Mouse (Mus musculus) kidney, embryonic 15.5 days (tissue): ENCODE measurements at regions not wholly inside any gene's neighbourhood (a gene's known extent, or its start where the extent isn't known, plus 50 kb on each side); places are given as distances from the start of the nearest gene placed in this dataset.

Source experiments
- ATAC-seq: fragments of 200-750 bp; cut with Nextera tagmentation; replicated peaks from 2 replicates; pipeline ENCODE4 v1.8.0; 2017; ENCODE audit warnings: moderate TSS enrichment; ENCODE audit not compliant: low FRiP score
- H3K27ac ChIP-seq: fragments of 300-500 bp; sonication (generic); 2 replicates; pipeline ENCODE4 v1.5.1; 2015; ENCODE audit warnings: mild to moderate bottlenecking, inconsistent platforms
- H3K27me3 ChIP-seq: fragments of 300-500 bp; sonication (generic); 2 replicates; pipeline ENCODE4 v1.6.1; 2015; ENCODE audit warnings: inconsistent platforms
- H3K36me3 ChIP-seq: fragments of 300-500 bp; sonication (generic); 2 replicates; pipeline ENCODE4 v1.6.1; 2015; ENCODE audit warnings: inconsistent platforms
- H3K4me1 ChIP-seq: fragments of 300-500 bp; sonication (generic); 2 replicates; pipeline ENCODE4 v1.6.1; 2015; ENCODE audit warnings: inconsistent platforms
- H3K4me2 ChIP-seq: fragments of 300-500 bp; sonication (generic); 2 replicates; pipeline ENCODE4 v1.6.1; 2015; ENCODE audit warnings: moderate library complexity, mild to moderate bottlenecking, inconsistent platforms
- H3K4me3 ChIP-seq: fragments of 300-500 bp; sonication (generic); replicated peaks from 2 replicates; pipeline ENCODE4 v1.5.1; 2015; ENCODE audit warnings: mild to moderate bottlenecking, inconsistent platforms
- H3K9ac ChIP-seq: fragments of 300-500 bp; sonication (generic); 2 replicates; pipeline ENCODE4 v1.6.1; 2015; ENCODE audit warnings: mild to moderate bottlenecking, inconsistent platforms
- H3K9me3 ChIP-seq: fragments of 300-500 bp; sonication (generic); replicated peaks from 2 replicates; pipeline ENCODE4 v1.6.1; 2016; ENCODE audit warnings: inconsistent platforms
- WGBS: fragments of 180-500 bp; shearing (Covaris S2); methylation state at CpG from one replicate; pipeline ENCODE4 v1.1.7; 2015; ENCODE audit warnings: mixed read lengths; 5-methylcytosine and 5-hydroxymethylcytosine counted together

GRCm38 (mm10) chr3:58315236-58315635, 99.3 kb upstream of the Tsc22d2 start:
- WGBS, result 87% methylated on average over 6 of the region's 6 CpGs

GRCm38 (mm10) chr3:58317240-58317639, 97.3 kb upstream of the Tsc22d2 start:
- H3K36me3 ChIP-seq, result no peaks in the 10 kb centered on the region
- no peaks in the 10 kb centered on the region for H3K27me3 ChIP-seq
- no peaks in the 10 kb centered on the region for H3K9me3 ChIP-seq
- 68% methylated on average over 2 of the region's 2 CpGs for WGBS
- no peaks in the 10 kb centered on the region for H3K4me1 ChIP-seq
- no peak overlapping the region for H3K9ac ChIP-seq
- no peak for ATAC-seq
- H3K4me3 ChIP-seq, result no peak overlapping the region
- no peak overlapping the region for H3K4me2 ChIP-seq
- H3K27ac ChIP-seq, result no peak overlapping the region

More at GRCm38 (mm10) chr3:58315236-58315635, 99.3 kb upstream of the Tsc22d2 start:
- Histone ChIP-seq H3K27ac (no peak overlapping the region), H3K4me3 (no peak overlapping the region), H3K36me3 (no peaks in the 10 kb centered on the region), H3K9me3 (no peaks in the 10 kb centered on the region), H3K4me1 (no peaks in the 10 kb centered on the region), H3K27me3 (no peaks in the 10 kb centered on the region), H3K9ac (no peak overlapping the region), H3K4me2 (no peak overlapping the region)
- ATAC-seq, result no peak

- H3K9ac ChIP-seq, result no peak overlapping the region
- WGBS, result 37% methylated on average over 2 of the region's 2 CpGs
- no peak for ATAC-seq
- H3K27me3 ChIP-seq, result no peaks in the 10 kb centered on the region
- no peaks in the 10 kb centered on the region for H3K9me3 ChIP-seq
- no peaks in the 10 kb centered on the region for H3K4me1 ChIP-seq
- H3K4me3 ChIP-seq, result no peak overlapping the region
- H3K4me2 ChIP-seq, result no peak overlapping the region
- no peaks in the 10 kb centered on the region for H3K36me3 ChIP-seq
- no peak overlapping the region for H3K27ac ChIP-seq
These were observed 95.8 kb upstream of the Tsc22d2 start for GRCm38 (mm10) chr3:58318756-58319155.

GRCm38 (mm10) chr3:58319463-58319862, 95.1 kb upstream of the Tsc22d2 start:
- H3K9ac ChIP-seq, result no peak overlapping the region
- H3K4me1 ChIP-seq, result no peaks in the 10 kb centered on the region
- H3K36me3 ChIP-seq, result no peaks in the 10 kb centered on the region
- WGBS, result 95% methylated on average over 1 of the region's 1 CpGs
- H3K27ac ChIP-seq, result no peak overlapping the region
- no peak overlapping the region for H3K4me2 ChIP-seq
- H3K4me3 ChIP-seq, result no peak overlapping the region
- H3K9me3 ChIP-seq, result no peaks in the 10 kb centered on the region
- no peak for ATAC-seq
- no peaks in the 10 kb centered on the region for H3K27me3 ChIP-seq

GRCm38 (mm10) chr3:58320812-58321211, 93.7 kb upstream of the Tsc22d2 start:
- no peak for ATAC-seq
- Histone ChIP-seq H3K9me3 (no peaks in the 10 kb centered on the region), H3K9ac (no peak overlapping the region), H3K4me1 (no peaks in the 10 kb centered on the region), H3K4me3 (no peak overlapping the region), H3K27me3 (no peaks in the 10 kb centered on the region), H3K36me3 (no peaks in the 10 kb centered on the region), H3K27ac (no peak overlapping the region), H3K4me2 (no peak overlapping the region)
- WGBS, result 61% methylated on average over 4 of the region's 4 CpGs

GRCm38 (mm10) chr3:58322322-58322721, 92.2 kb upstream of the Tsc22d2 start:
- WGBS, result 77% methylated on average over 1 of the region's 1 CpGs
- no peak overlapping the region for H3K9ac ChIP-seq
- H3K36me3 ChIP-seq, result no peaks in the 10 kb centered on the region
- H3K4me1 ChIP-seq, result no peaks in the 10 kb centered on the region
- H3K9me3 ChIP-seq, result no peaks in the 10 kb centered on the region
- H3K4me2 ChIP-seq, result no peak overlapping the region
- no peak for ATAC-seq
- no peaks in the 10 kb centered on the region for H3K27me3 ChIP-seq
- H3K27ac ChIP-seq, result no peak overlapping the region
- H3K4me3 ChIP-seq, result no peak overlapping the region

- WGBS, result 65% methylated on average over 2 of the region's 2 CpGs
- no peak for ATAC-seq
- no peaks in the 10 kb centered on the region for H3K27me3 ChIP-seq
These were observed 86.8 kb upstream of the Tsc22d2 start for GRCm38 (mm10) chr3:58327721-58328120.

GRCm38 (mm10) chr3:58330186-58330585, 84.3 kb upstream of the Tsc22d2 start:
- no peak overlapping the region for H3K9ac ChIP-seq
- no peak overlapping the region for H3K27ac ChIP-seq
- no peak overlapping the region for H3K4me3 ChIP-seq
- no peak overlapping the region for H3K4me2 ChIP-seq
- no peak for ATAC-seq
- peaks cover 12% of the 10 kb centered on the region for H3K4me1 ChIP-seq
- no peaks in the 10 kb centered on the region for H3K36me3 ChIP-seq
- WGBS, result 82% methylated on average over 2 of the region's 2 CpGs
- H3K27me3 ChIP-seq, result no peaks in the 10 kb centered on the region
- H3K9me3 ChIP-seq, result no peaks in the 10 kb centered on the region

More at GRCm38 (mm10) chr3:58327721-58328120, 86.8 kb upstream of the Tsc22d2 start:
- Histone ChIP-seq H3K4me3 (no peak overlapping the region), H3K4me2 (no peak overlapping the region), H3K9me3 (no peaks in the 10 kb centered on the region), H3K4me1 (no peaks in the 10 kb centered on the region), H3K27ac (no peak overlapping the region), H3K36me3 (no peaks in the 10 kb centered on the region), H3K9ac (no peak overlapping the region)

GRCm38 (mm10) chr3:58333997-58334396, 80.5 kb upstream of the Tsc22d2 start:
- H3K9me3 ChIP-seq, result no peaks in the 10 kb centered on the region
- no peak overlapping the region for H3K9ac ChIP-seq
- no peak overlapping the region for H3K4me3 ChIP-seq
- H3K4me2 ChIP-seq, result peak overlapping the region; percentile 34
- peak; percentile 59; the same call in 1 of the 2 replicates for ATAC-seq
- H3K27ac ChIP-seq, result no peak overlapping the region
- no peaks in the 10 kb centered on the region for H3K27me3 ChIP-seq
- peaks cover 24% of the 10 kb centered on the region for H3K4me1 ChIP-seq
- 28% methylated on average over 7 of the region's 7 CpGs for WGBS
- no peaks in the 10 kb centered on the region for H3K36me3 ChIP-seq

- no peak for ATAC-seq
- Histone ChIP-seq H3K27me3 (no peaks in the 10 kb centered on the region), H3K9me3 (no peaks in the 10 kb centered on the region), H3K36me3 (no peaks in the 10 kb centered on the region), H3K4me3 (no peak overlapping the region), H3K4me1 (peaks cover 24% of the 10 kb centered on the region), H3K9ac (no peak overlapping the region), H3K27ac (no peak overlapping the region), H3K4me2 (no peak overlapping the region)
- WGBS, result 62% methylated on average over 6 of the region's 6 CpGs
These were observed 79.2 kb upstream of the Tsc22d2 start for GRCm38 (mm10) chr3:58335277-58335676.

- Histone ChIP-seq H3K27ac (no peak overlapping the region), H3K36me3 (no peaks in the 10 kb centered on the region), H3K4me2 (no peak overlapping the region), H3K9ac (no peak overlapping the region), H3K27me3 (no peaks in the 10 kb centered on the region), H3K4me1 (peaks cover 24% of the 10 kb centered on the region), H3K4me3 (no peak overlapping the region), H3K9me3 (no peaks in the 10 kb centered on the region)
- ATAC-seq, result peak; percentile 72
- 40% methylated on average over 5 of the region's 5 CpGs for WGBS
These were observed 78.4 kb upstream of the Tsc22d2 start for GRCm38 (mm10) chr3:58336135-58336534.

GRCm38 (mm10) chr3:58336590-58336989, 77.9 kb upstream of the Tsc22d2 start:
- H3K27me3 ChIP-seq, result no peaks in the 10 kb centered on the region
- H3K9ac ChIP-seq, result no peak overlapping the region
- peaks cover 24% of the 10 kb centered on the region for H3K4me1 ChIP-seq
- ATAC-seq, result peak; percentile 79
- H3K9me3 ChIP-seq, result no peaks in the 10 kb centered on the region
- WGBS, result 38% methylated on average over 6 of the region's 6 CpGs
- H3K4me2 ChIP-seq, result no peak overlapping the region
- H3K4me3 ChIP-seq, result no peak overlapping the region
- H3K36me3 ChIP-seq, result no peaks in the 10 kb centered on the region
- H3K27ac ChIP-seq, result no peak overlapping the region

GRCm38 (mm10) chr3:58338976-58339375, 75.5 kb upstream of the Tsc22d2 start:
- no peak for ATAC-seq
- Histone ChIP-seq H3K4me1 (peaks cover 15% of the 10 kb centered on the region), H3K9ac (no peak overlapping the region), H3K27me3 (no peaks in the 10 kb centered on the region), H3K27ac (no peak overlapping the region), H3K4me2 (no peak overlapping the region), H3K4me3 (no peak overlapping the region), H3K9me3 (no peaks in the 10 kb centered on the region), H3K36me3 (no peaks in the 10 kb centered on the region)
- 77% methylated on average over 7 of the region's 7 CpGs for whole genome bisulfite sequencing
